Mouse (Mus musculus): ENCODE measurements around the gene Ripor2.

GRCm38 (mm10) chr13:24545677-24546076, 36.3 kb upstream of the Ripor2 start:
- TF ChIP-seq POLR2A (IDR thresholded peaks at IDR 0.05; ENCODE audit: control insufficient read depth, extremely low read depth, insufficient read depth, low read length, poor library complexity) (no peak), CTCF (IDR thresholded peaks at IDR 0.05; ENCODE audit: borderline replicate concordance, control insufficient read depth, extremely low read depth, insufficient read depth, low read length, poor library complexity) (no peak)
